Mouse (Mus musculus) CH12.LX (cell line): ENCODE results near the gene Pip5kl1. TPM values are rescaled to one million over a fixed set of nuclear protein-coding genes. Genes with fewer than 3 reads are reported as not detected.

Experiments used
- DNase-seq: peaks from one replicate; pipeline ENCODE4 v3.0.0-alpha.2; 2013; ENCODE audit errors: extremely low read depth
- H3K27ac ChIP-seq: 2 replicates; pipeline ENCODE4 v1.5.1; 2012; ENCODE audit warnings: low read depth, mild to moderate bottlenecking, control low read depth, moderate library complexity; ENCODE audit not compliant: insufficient read depth
- H3K27me3 ChIP-seq: replicated peaks from 2 replicates; pipeline ENCODE3; 2012; ENCODE audit warnings: inconsistent platforms
- H3K36me3 ChIP-seq, 2 experiments: replicated peaks in 1 of 2; 2 replicates each; pipeline versions ENCODE3 to v1.6.1; 2012; ENCODE audit warnings: inconsistent platforms in 1 of 2, low read length in 1 of 2, mild to moderate bottlenecking in 1 of 2, mixed read lengths in 1 of 2, moderate library complexity in 1 of 2; ENCODE audit not compliant: control insufficient read depth in 1 of 2, insufficient read depth in 1 of 2
- H3K4me1 ChIP-seq, 2 experiments: 2 replicates each; pipeline ENCODE4 v1.6.1; 2012; ENCODE audit warnings: inconsistent platforms in 1 of 2, moderate library complexity in 1 of 2; ENCODE audit not compliant: insufficient read depth in 2 of 2, control insufficient read depth in 1 of 2
- H3K4me2 ChIP-seq: 2 replicates; pipeline ENCODE4 v1.6.1; 2012; ENCODE audit warnings: low read depth, mild to moderate bottlenecking, control low read depth; ENCODE audit not compliant: poor library complexity, insufficient read depth, severe bottlenecking
- H3K4me3 ChIP-seq, 3 experiments: fragments of 150-350 bp in 1 of 3; sonication (generic) in 1 of 3; replicated peaks in 1 of 3; 2 replicates each; pipeline versions ENCODE3 to v1.5.1; 2011 to 2012; ENCODE audit warnings: low read depth in 2 of 3, low read length in 2 of 3, mild to moderate bottlenecking in 2 of 3, moderate library complexity in 2 of 3, control low read depth in 1 of 3, improper control_type of control experiment in 1 of 3, inconsistent platforms in 1 of 3, mixed read lengths in 1 of 3; ENCODE audit not compliant: poor library complexity in 1 of 3
- H3K79me2 ChIP-seq: replicated peaks from 2 replicates; pipeline ENCODE4 v1.6.1; 2012; ENCODE audit warnings: mild to moderate bottlenecking, moderate library complexity; ENCODE audit not compliant: control insufficient read depth, poor library complexity, insufficient read depth, severe bottlenecking; ENCODE audit errors: extremely low read depth
- H3K9ac ChIP-seq: 2 replicates; pipeline ENCODE4 v1.6.1; 2012; ENCODE audit warnings: low read depth, mild to moderate bottlenecking, control low read depth, moderate library complexity; ENCODE audit not compliant: insufficient read depth
- H3K9me3 ChIP-seq: replicated peaks from 2 replicates; pipeline ENCODE3; 2012; ENCODE audit warnings: low read length, inconsistent platforms, mixed read lengths
- BHLHE40 ChIP-seq: IDR thresholded peaks from 2 replicates; pipeline ENCODE4 v1.6.1; 2011; ENCODE audit warnings: mild to moderate bottlenecking, low read depth, low read length, improper control_type of control experiment
- CHD2 ChIP-seq: IDR thresholded peaks from 2 replicates; pipeline ENCODE4 v1.6.1; 2011; ENCODE audit warnings: low read length, improper control_type of control experiment
- CTCF ChIP-seq, 2 experiments: IDR thresholded peaks in 1 of 2; conservative IDR thresholded peaks in 1 of 2; 2 replicates each; pipeline ENCODE4 v1.5.1; 2011 to 2012; ENCODE audit warnings: low read depth in 2 of 2, low read length in 2 of 2, improper control_type of control experiment in 1 of 2, inconsistent platforms in 1 of 2, mild to moderate bottlenecking in 1 of 2, moderate library complexity in 1 of 2
- EP300 ChIP-seq: IDR thresholded peaks from 2 replicates; pipeline ENCODE4 v1.6.1; 2011; ENCODE audit warnings: low read length, improper control_type of control experiment
- GABPA ChIP-seq: IDR thresholded peaks from 2 replicates; pipeline ENCODE4 v1.6.1; 2012; ENCODE audit warnings: low read depth, low read length, improper control_type of control experiment, inconsistent platforms; ENCODE audit not compliant: insufficient replicate concordance
- HCFC1 ChIP-seq: IDR thresholded peaks from 2 replicates; pipeline ENCODE4 v1.6.1; 2012; ENCODE audit warnings: low read depth, mild to moderate bottlenecking, inconsistent platforms, low read length, improper control_type of control experiment
- IRF4 ChIP-seq: IDR thresholded peaks from 2 replicates; pipeline ENCODE4 v1.6.1; 2014; ENCODE audit warnings: low read depth, mild to moderate bottlenecking, inconsistent platforms, low read length, improper control_type of control experiment
- JUN ChIP-seq: IDR thresholded peaks from 2 replicates; pipeline ENCODE4 v1.6.1; 2011; ENCODE audit warnings: low read depth, mild to moderate bottlenecking, low read length, improper control_type of control experiment, moderate library complexity; ENCODE audit not compliant: insufficient read depth
- JUND ChIP-seq: conservative IDR thresholded peaks from 2 replicates; pipeline ENCODE4 v1.6.1; 2011; ENCODE audit warnings: low read depth, low read length, improper control_type of control experiment
- KAT2A ChIP-seq: IDR thresholded peaks from 2 replicates; pipeline ENCODE4 v1.6.1; 2012; ENCODE audit warnings: low read length, improper control_type of control experiment, inconsistent platforms; ENCODE audit not compliant: insufficient replicate concordance
- MAFK ChIP-seq: IDR thresholded peaks from 2 replicates; pipeline ENCODE4 v1.6.1; 2011; ENCODE audit warnings: low read length, improper control_type of control experiment; ENCODE audit not compliant: insufficient replicate concordance
- MYC ChIP-seq: IDR thresholded peaks from 2 replicates; pipeline ENCODE4 v1.6.1; 2011; ENCODE audit warnings: low read depth, mild to moderate bottlenecking, improper control_type of control experiment, low read length
- NELFE ChIP-seq: IDR thresholded peaks from 2 replicates; pipeline ENCODE4 v1.6.1; 2011; ENCODE audit warnings: low read depth, low read length, improper control_type of control experiment
- NRF1 ChIP-seq: IDR thresholded peaks from 2 replicates; pipeline ENCODE4 v1.6.1; 2014; ENCODE audit warnings: low read depth, mild to moderate bottlenecking, inconsistent platforms, low read length, improper control_type of control experiment, moderate library complexity
- PAX5 ChIP-seq: IDR thresholded peaks from 2 replicates; pipeline ENCODE4 v1.6.1; 2012; ENCODE audit warnings: low read length, inconsistent platforms, mixed read lengths
- POLR2AphosphoS2 ChIP-seq: IDR thresholded peaks from 2 replicates; pipeline ENCODE4 v1.6.1; 2011; ENCODE audit warnings: low read depth, low read length, improper control_type of control experiment
- RCOR1 ChIP-seq: conservative IDR thresholded peaks from 2 replicates; pipeline ENCODE4 v1.6.1; 2012; ENCODE audit warnings: low read depth, mild to moderate bottlenecking, inconsistent platforms, low read length, improper control_type of control experiment
- SMC3 ChIP-seq: IDR thresholded peaks from 2 replicates; pipeline ENCODE4 v1.6.1; 2011; ENCODE audit warnings: low read depth, low read length, improper control_type of control experiment
- USF2 ChIP-seq: conservative IDR thresholded peaks from 2 replicates; pipeline ENCODE4 v1.6.1; 2011; ENCODE audit warnings: low read depth, low read length, improper control_type of control experiment
- ZMIZ1 ChIP-seq: IDR thresholded peaks from 2 replicates; pipeline ENCODE4 v1.6.1; 2012; ENCODE audit warnings: low read depth, mild to moderate bottlenecking, inconsistent platforms, low read length, improper control_type of control experiment
- ZNF384 ChIP-seq: IDR thresholded peaks from 2 replicates; pipeline ENCODE4 v1.6.1; 2012; ENCODE audit warnings: low read depth, low read length, improper control_type of control experiment, inconsistent platforms
- dilution Hi-C: fragments of 300-500 bp; cut with MboI; formaldehyde crosslinking; loops from 2 replicates; pipeline ENCODE4 v1.14.3; 2020; ENCODE audit warnings: low sequenced_read_pairs; ENCODE audit not compliant: extremely low pct_unique_long_range_greater_than_20kb, extremely low pct_ligation_motif_present
- in situ Hi-C: fragments of 300-500 bp; cut with MboI; formaldehyde crosslinking; loops from 3 replicates; pipeline ENCODE4 v1.14.3; 2019; ENCODE audit warnings: low sequenced_read_pairs, low pct_ligation_motif_present, low pct_unique_long_range_greater_than_20kb, mixed read lengths
- polyA plus RNA-seq: library from polyadenylated mRNA; unstranded; fragments of >175 nt; gene quantifications from 2 replicates; pipeline ENCODE4 v1.2.1, GENCODE M21; 2012; ENCODE audit warnings: low read depth; ENCODE audit not compliant: insufficient read length
- total RNA-seq, 2 experiments: library from RNA; depleted of rRNA; stranded (reverse); fragments of 300-350 nt in 1 of 2; fragments of >200 nt in 1 of 2; gene quantifications; 2 replicates each; pipeline ENCODE4 v1.2.3; 2012 to 2014

Gene Pip5kl1
- total and polyA plus RNA-seq, 3 experiments, result 0.28 to 0.64 (median 0.57) TPM

- no peak for TF ChIP-seq NELFE
- no peak for TF ChIP-seq POLR2AphosphoS2
- no peak for TF ChIP-seq MYC
- TF ChIP-seq CHD2, result no peak
- TF ChIP-seq SMC3, result no peak
- TF ChIP-seq KAT2A, result no peak
- no peak for TF ChIP-seq ZMIZ1
- no peak for TF ChIP-seq JUN
- no peak for TF ChIP-seq MAFK
- TF ChIP-seq CTCF (conservative IDR thresholded peaks at IDR 0.05 in 1 of 2, IDR thresholded peaks at IDR 0.05 in 1 of 2; ENCODE audit: low read depth in 2 of 2, low read length in 2 of 2), result no peak
- no peak for TF ChIP-seq NRF1
- TF ChIP-seq ZNF384, result no peak
- TF ChIP-seq GABPA, result no peak
- no peak for TF ChIP-seq PAX5
- TF ChIP-seq HCFC1, result no peak
- no peak for TF ChIP-seq EP300
- TF ChIP-seq, all 38 proteins: peak for 0
- no peak overlapping the region for H3K4me3 ChIP-seq
- in situ Hi-C loops (no loop called here), dilution Hi-C loops (no loop called here)
- H3K4me1 ChIP-seq, result peaks cover 0 to 14% of the 10 kb centered on the region in 2 experiments; a peak in 2 of 4 replicates
- H3K9ac ChIP-seq, result no peak overlapping the region
- DNase-seq, result no peak
- H3K27ac ChIP-seq, result no peak overlapping the region
- H3K4me2 ChIP-seq, result no peak overlapping the region
- peaks cover 51 to 84% of the 10 kb centered on the region in 2 experiments for H3K36me3 ChIP-seq
- no peaks in the 10 kb centered on the region for H3K27me3 ChIP-seq
- no peaks in the 10 kb centered on the region for H3K79me2 ChIP-seq
- no peaks in the 10 kb centered on the region for H3K9me3 ChIP-seq
These were observed 22.7 kb downstream of the Pip5kl1 start for GRCm38 (mm10) chr2:32597248-32597647.

- TF ChIP-seq CHD2 (no peak), SMC3 (no peak), USF2 (no peak), RCOR1 (no peak), BHLHE40 (no peak), IRF4 (no peak), JUND (no peak)
- Histone ChIP-seq H3K27me3 (no peaks in the 10 kb centered on the region), H3K9me3 (no peaks in the 10 kb centered on the region), H3K4me1 (peaks cover 0 to 18% of the 10 kb centered on the region in 2 experiments; a peak in 2 of 4 replicates), H3K4me2 (no peak overlapping the region), H3K27ac (no peak overlapping the region), H3K79me2 (no peaks in the 10 kb centered on the region), H3K4me3 (no peak overlapping the region), H3K36me3 (peaks cover 50 to 80% of the 10 kb centered on the region in 2 experiments), H3K9ac (no peak overlapping the region)
- in situ Hi-C loops, result no loop called here
- no peak for DNase-seq
- dilution Hi-C loops, result no loop called here
These were observed 23.1 kb downstream of the Pip5kl1 start for GRCm38 (mm10) chr2:32597699-32598098.
